Mouse (Mus musculus) heart, embryonic 11.5 days (tissue): ENCODE data around the gene Capn1. TPM values are rescaled to one million over a fixed set of nuclear protein-coding genes. Genes with fewer than 3 reads are reported as not detected.

Experiments
- ATAC-seq: fragments of 200-750 bp; cut with Nextera tagmentation; replicated peaks from 2 replicates; pipeline ENCODE4 v1.8.0; 2017; ENCODE audit warnings: moderate library complexity; ENCODE audit not compliant: insufficient number of reproducible peaks, low FRiP score, low TSS enrichment
- H3K27ac ChIP-seq: fragments of 300-500 bp; sonication (generic); 2 replicates; pipeline ENCODE4 v1.5.1; 2014; ENCODE audit warnings: mild to moderate bottlenecking, low read depth, low read length
- H3K27me3 ChIP-seq: fragments of 300-500 bp; sonication (generic); 2 replicates; pipeline ENCODE4 v1.6.1; 2014; ENCODE audit warnings: mild to moderate bottlenecking, low read length, mixed read lengths; ENCODE audit not compliant: control insufficient read depth, insufficient read depth
- H3K36me3 ChIP-seq: fragments of 300-500 bp; sonication (generic); 2 replicates; pipeline ENCODE4 v1.6.1; 2014; ENCODE audit warnings: mild to moderate bottlenecking, low read length, moderate library complexity, mixed read lengths; ENCODE audit not compliant: control insufficient read depth, insufficient read depth
- H3K4me1 ChIP-seq: fragments of 300-500 bp; sonication (generic); 2 replicates; pipeline ENCODE4 v1.6.1; 2014; ENCODE audit warnings: low read length; ENCODE audit not compliant: control insufficient read depth, insufficient read depth
- H3K4me2 ChIP-seq: fragments of 300-500 bp; sonication (generic); 2 replicates; pipeline ENCODE4 v1.6.1; 2014; ENCODE audit warnings: mild to moderate bottlenecking, moderate library complexity
- H3K4me3 ChIP-seq: fragments of 300-500 bp; sonication (generic); 2 replicates; pipeline ENCODE4 v1.5.1; 2014; ENCODE audit warnings: low read depth, low read length
- H3K9ac ChIP-seq: fragments of 300-500 bp; sonication (generic); 2 replicates; pipeline ENCODE4 v1.6.1; 2014; ENCODE audit warnings: mild to moderate bottlenecking, low read depth, low read length, moderate library complexity
- H3K9me3 ChIP-seq: fragments of 300-500 bp; sonication (generic); replicated peaks from 2 replicates; pipeline ENCODE4 v1.6.1; 2016; ENCODE audit warnings: low read length; ENCODE audit not compliant: control insufficient read depth
- WGBS: fragments of 180-500 bp; shearing (Covaris S2); extraction: QIAGEN DNeasy Blood & Tissue Kit; methylation state at CpG from one replicate; pipeline ENCODE4 v1.1.7; 2014; ENCODE audit not compliant: insufficient replicate concordance; 5-methylcytosine and 5-hydroxymethylcytosine counted together
- polyA plus RNA-seq: library from polyadenylated mRNA; unstranded; fragments of >200 nt; fragmentation: Nextera tagmentation; extraction: Ambion mirVana; gene quantifications from 2 replicates; pipeline ENCODE4 v1.2.1, GENCODE M21; 2014

Capn1 gene
- polyA plus RNA-seq, 1 experiment from 2014 or later: 8.5 TPM

- Histone ChIP-seq H3K27me3 (no peaks in the 10 kb centered on the region), H3K9ac (peak overlapping the region; percentile 96), H3K4me3 (peak overlapping the region; percentile 90), H3K4me1 (peaks cover 15% of the 10 kb centered on the region), H3K4me2 (peak overlapping the region; percentile 85), H3K9me3 (no peaks in the 10 kb centered on the region), H3K27ac (no peak overlapping the region), H3K36me3 (peaks cover 25% of the 10 kb centered on the region)
- no peak for ATAC-seq
- WGBS: 49% methylated on average over 4 of the region's 4 CpGs
These were observed 41.0 kb upstream of the Capn1 start for GRCm38 (mm10) chr19:6056696-6057095.

- 85% methylated on average over 5 of the region's 5 CpGs for WGBS
- no peak overlapping the region for H3K9ac ChIP-seq
- ATAC-seq: no peak
These were observed 38.6 kb upstream of the Capn1 start for GRCm38 (mm10) chr19:6054296-6054695.

GRCm38 (mm10) chr19:6052516-6052915 lies 36.8 kb upstream of the Capn1 start:
- no peak overlapping the region for H3K27ac ChIP-seq
- H3K4me2 ChIP-seq: no peak overlapping the region
- H3K36me3 ChIP-seq: peaks cover 57% of the 10 kb centered on the region
- peaks cover 16% of the 10 kb centered on the region for H3K4me1 ChIP-seq
- 85% methylated on average over 7 of the region's 7 CpGs for WGBS
- H3K9me3 ChIP-seq: no peaks in the 10 kb centered on the region
- H3K27me3 ChIP-seq: no peaks in the 10 kb centered on the region
- H3K4me3 ChIP-seq: no peak overlapping the region
- ATAC-seq: no peak
- H3K9ac ChIP-seq: no peak overlapping the region

More at GRCm38 (mm10) chr19:6054296-6054695, 38.6 kb upstream of the Capn1 start:
- no peak overlapping the region for H3K27ac ChIP-seq
- H3K36me3 ChIP-seq: peaks cover 48% of the 10 kb centered on the region
- H3K4me3 ChIP-seq: no peak overlapping the region
- peaks cover 14% of the 10 kb centered on the region for H3K4me1 ChIP-seq
- no peak overlapping the region for H3K4me2 ChIP-seq
- H3K27me3 ChIP-seq: no peaks in the 10 kb centered on the region
- H3K9me3 ChIP-seq: no peaks in the 10 kb centered on the region

- 79% methylated on average over 11 of the region's 11 CpGs for WGBS
- H3K36me3 ChIP-seq: peaks cover 47% of the 10 kb centered on the region
- H3K4me2 ChIP-seq: no peak overlapping the region
- ATAC-seq: no peak
- peaks cover 16% of the 10 kb centered on the region for H3K4me1 ChIP-seq
- H3K9ac ChIP-seq: peak overlapping the region; percentile 3; the same call in 1 of the 2 replicates
- H3K4me3 ChIP-seq: no peak overlapping the region
- H3K9me3 ChIP-seq: no peaks in the 10 kb centered on the region
- H3K27me3 ChIP-seq: no peaks in the 10 kb centered on the region
- H3K27ac ChIP-seq: no peak overlapping the region
These were observed 33.1 kb upstream of the Capn1 start for GRCm38 (mm10) chr19:6048681-6049410.

GRCm38 (mm10) chr19:6047899-6048166 lies 32.1 kb upstream of the Capn1 start:
- 82% methylated on average over 8 of the region's 8 CpGs for WGBS
- H3K36me3 ChIP-seq: peaks cover 41% of the 10 kb centered on the region
- ATAC-seq: no peak
- H3K4me1 ChIP-seq: peaks cover 16% of the 10 kb centered on the region
- H3K9ac ChIP-seq: peak overlapping the region; percentile 94
- H3K4me3 ChIP-seq: peak overlapping the region; percentile 82
- no peak overlapping the region for H3K27ac ChIP-seq
- H3K4me2 ChIP-seq: peak overlapping the region; percentile 97
- H3K9me3 ChIP-seq: no peaks in the 10 kb centered on the region
- no peaks in the 10 kb centered on the region for H3K27me3 ChIP-seq

- Histone ChIP-seq H3K9ac (peak overlapping the region; percentile 94), H3K27ac (peak overlapping the region; percentile 98), H3K4me2 (peak overlapping the region; percentile 97), H3K36me3 (peaks cover 36% of the 10 kb centered on the region), H3K9me3 (no peaks in the 10 kb centered on the region), H3K4me3 (peak overlapping the region; percentile 82), H3K27me3 (no peaks in the 10 kb centered on the region), H3K4me1 (peaks cover 16% of the 10 kb centered on the region)
- 2% methylated on average over 44 of the region's 44 CpGs for WGBS
- ATAC-seq: peak; percentile 31; the same call in 1 of the 2 replicates
These were observed 31.6 kb upstream of the Capn1 start for GRCm38 (mm10) chr19:6047154-6047898.

- peak within 1 kb of the TSS; percentile 98 for H3K27ac ChIP-seq
- H3K4me2 ChIP-seq: peak within 1 kb of the TSS; percentile 97
- H3K9ac ChIP-seq: peak within 1 kb of the TSS; percentile 94
- H3K4me1 ChIP-seq: peaks cover 16% of the 10 kb centered on the region
- peak within 1 kb of the TSS; percentile 82 for H3K4me3 ChIP-seq
- ATAC-seq: peak; percentile 84
- no peaks in the 10 kb centered on the region for H3K27me3 ChIP-seq
- WGBS: under 1% methylated on average over 65 of the region's 65 CpGs
- no peaks in the 10 kb centered on the region for H3K9me3 ChIP-seq
- H3K36me3 ChIP-seq: peaks cover 31% of the 10 kb centered on the region
These were observed 30.8 kb upstream of the Capn1 start, which contains the start of gene Syvn1 for GRCm38 (mm10) chr19:6046294-6047153. Gene Syvn1 (plus strand): TSS chr19:6046576.
